Mouse (Mus musculus): ENCODE measurements around the gene Uba52. TPM values are rescaled to one million over a fixed set of nuclear protein-coding genes. Genes with fewer than 3 reads are reported as not detected.
A peak's percentile ranks its signal among the peaks of the same experiment; 100 is the strongest.

Gene Uba52
- polyA plus RNA-seq, 1 experiment from 2014 or later = 930 TPM

- 86% methylated on average over 10 of the region's 10 CpGs for WGBS
- no peak overlapping the region for H3K27ac ChIP-seq (ENCODE audit: low read length)
- no peak overlapping the region for H3K4me3 ChIP-seq (replicated peaks; ENCODE audit: low read length)
- H3K4me1 ChIP-seq (ENCODE audit: control insufficient read depth, insufficient read depth, low read length) = peaks cover 24% of the 10 kb centered on the region
- ATAC-seq (ENCODE audit: insufficient read depth, low FRiP score) = no peak
- no peak overlapping the region for H3K4me2 ChIP-seq (ENCODE audit: low read depth, low read length)
- no peaks in the 10 kb centered on the region for H3K9me3 ChIP-seq (replicated peaks; ENCODE audit: control insufficient read depth, low read length)
- H3K27me3 ChIP-seq (ENCODE audit: control insufficient read depth, insufficient read depth, low read length) = no peaks in the 10 kb centered on the region
- no peaks in the 10 kb centered on the region for H3K36me3 ChIP-seq (ENCODE audit: control insufficient read depth, insufficient read depth, low read length)
- no peak overlapping the region for H3K9ac ChIP-seq (ENCODE audit: low read length)
Observed at GRCm38 (mm10) chr8:70549412-70550184, 39.0 kb upstream of the Uba52 start.

- H3K4me1 ChIP-seq (ENCODE audit: control insufficient read depth, insufficient read depth, low read length) = peaks cover 19% of the 10 kb centered on the region
- H3K27me3 ChIP-seq (ENCODE audit: control insufficient read depth, insufficient read depth, low read length) = no peaks in the 10 kb centered on the region
- no peak for ATAC-seq (ENCODE audit: insufficient read depth, low FRiP score)
- H3K4me2 ChIP-seq (ENCODE audit: low read depth, low read length) = no peak overlapping the region
- no peak overlapping the region for H3K27ac ChIP-seq (ENCODE audit: low read length)
- H3K9ac ChIP-seq (ENCODE audit: low read length) = no peak overlapping the region
- H3K9me3 ChIP-seq (replicated peaks; ENCODE audit: control insufficient read depth, low read length) = no peaks in the 10 kb centered on the region
- no peaks in the 10 kb centered on the region for H3K36me3 ChIP-seq (ENCODE audit: control insufficient read depth, insufficient read depth, low read length)
- WGBS = 80% methylated on average over 6 of the region's 6 CpGs
- H3K4me3 ChIP-seq (replicated peaks; ENCODE audit: low read length) = no peak overlapping the region
Observed at GRCm38 (mm10) chr8:70547762-70548161, 37.2 kb upstream of the Uba52 start.

DNA sequence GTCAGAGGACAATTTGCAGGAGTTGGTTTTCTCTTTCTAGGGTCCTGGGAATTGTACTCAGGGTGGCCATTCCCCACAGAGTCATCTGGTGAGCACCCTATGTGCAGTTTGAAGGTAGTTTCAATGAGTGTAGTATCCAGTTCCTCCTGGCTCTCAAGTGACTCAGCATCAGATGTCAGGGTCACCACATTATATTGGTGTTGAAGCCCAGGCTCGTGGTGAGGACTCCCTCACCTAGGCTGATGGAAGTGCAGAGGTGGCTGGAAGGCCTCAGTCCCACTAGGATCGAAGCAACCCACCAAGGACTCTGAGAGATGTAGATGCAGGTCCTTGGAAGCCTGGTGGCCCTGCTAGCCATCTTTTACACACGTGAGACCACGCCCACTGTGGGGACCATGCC lies 35.8 kb upstream of the Uba52 start:
- 0 out of 2 replicates have a peak overlapping the region, but pooled peaks have one; percentile 10 for H3K9ac ChIP-seq (ENCODE audit: low read length)
- H3K4me2 ChIP-seq (ENCODE audit: low read depth, low read length) = no peak overlapping the region
- H3K27ac ChIP-seq (ENCODE audit: low read length) = no peak overlapping the region
- H3K27me3 ChIP-seq (ENCODE audit: control insufficient read depth, insufficient read depth, low read length) = no peaks in the 10 kb centered on the region
- no peak overlapping the region for H3K4me3 ChIP-seq (replicated peaks; ENCODE audit: low read length)
- no peaks in the 10 kb centered on the region for H3K36me3 ChIP-seq (ENCODE audit: control insufficient read depth, insufficient read depth, low read length)
- 79% methylated on average over 4 of the region's 4 CpGs for WGBS
- peaks cover 15% of the 10 kb centered on the region for H3K4me1 ChIP-seq (ENCODE audit: control insufficient read depth, insufficient read depth, low read length)
- ATAC-seq (ENCODE audit: insufficient read depth, low FRiP score) = no peak
- no peaks in the 10 kb centered on the region for H3K9me3 ChIP-seq (replicated peaks; ENCODE audit: control insufficient read depth, low read length)

GRCm38 (mm10) chr8:70544200-70544687 lies 33.6 kb upstream of the Uba52 start:
- Histone ChIP-seq H3K9me3 (replicated peaks; ENCODE audit: control insufficient read depth, low read length) (no peaks in the 10 kb centered on the region), H3K9ac (ENCODE audit: low read length) (no peak overlapping the region), H3K36me3 (ENCODE audit: control insufficient read depth, insufficient read depth, low read length) (no peaks in the 10 kb centered on the region), H3K4me3 (replicated peaks; ENCODE audit: low read length) (no peak overlapping the region), H3K27ac (ENCODE audit: low read length) (peak overlapping the region; percentile 58; the same call in 1 of the 2 replicates), H3K4me1 (ENCODE audit: control insufficient read depth, insufficient read depth, low read length) (peaks cover 27% of the 10 kb centered on the region), H3K4me2 (ENCODE audit: low read depth, low read length) (no peak overlapping the region), H3K27me3 (ENCODE audit: control insufficient read depth, insufficient read depth, low read length) (no peaks in the 10 kb centered on the region)
- ATAC-seq (ENCODE audit: insufficient read depth, low FRiP score) = no peak
- WGBS = 44% methylated on average over 6 of the region's 6 CpGs

DNA sequence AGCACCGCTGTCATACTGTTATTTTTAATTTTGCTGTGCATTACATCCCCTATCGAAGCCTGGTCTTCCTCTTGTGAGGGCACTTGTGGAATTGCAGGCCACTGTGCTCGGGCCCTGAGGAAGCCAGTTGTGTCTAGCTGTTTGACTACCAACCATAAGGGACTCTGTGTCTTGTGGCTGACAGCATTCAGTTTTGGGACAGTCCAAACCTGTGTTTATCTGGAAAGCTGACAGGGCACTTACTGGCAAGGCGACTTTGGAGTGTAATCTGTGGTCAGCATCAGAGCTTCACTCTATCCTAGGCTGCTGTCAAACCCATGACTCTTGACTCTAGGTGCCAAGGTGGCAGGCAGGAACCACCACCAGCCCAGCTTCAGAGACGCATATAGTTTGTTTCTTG lies 30.5 kb upstream of the Uba52 start:
- Histone ChIP-seq H3K9me3 (replicated peaks; ENCODE audit: control insufficient read depth, low read length) (no peaks in the 10 kb centered on the region), H3K4me3 (replicated peaks; ENCODE audit: low read length) (peak overlapping the region; percentile 91), H3K4me1 (ENCODE audit: control insufficient read depth, insufficient read depth, low read length) (peaks cover 29% of the 10 kb centered on the region), H3K27me3 (ENCODE audit: control insufficient read depth, insufficient read depth, low read length) (no peaks in the 10 kb centered on the region), H3K4me2 (ENCODE audit: low read depth, low read length) (peak overlapping the region; percentile 97), H3K27ac (ENCODE audit: low read length) (peak overlapping the region; percentile 95; the same call in 1 of the 2 replicates), H3K9ac (ENCODE audit: low read length) (peak overlapping the region; percentile 90), H3K36me3 (ENCODE audit: control insufficient read depth, insufficient read depth, low read length) (0 out of 2 replicates have a peak, but pooled peaks cover 6% of the 10 kb centered on the region)
- WGBS = 68% methylated on average over 5 of the region's 5 CpGs
- ATAC-seq (ENCODE audit: insufficient read depth, low FRiP score) = no peak

- H3K4me2 ChIP-seq (ENCODE audit: low read depth, low read length) = peak overlapping the region; percentile 97
- no peaks in the 10 kb centered on the region for H3K27me3 ChIP-seq (ENCODE audit: control insufficient read depth, insufficient read depth, low read length)
- WGBS = 31% methylated on average over 7 of the region's 7 CpGs
- H3K9me3 ChIP-seq (replicated peaks; ENCODE audit: control insufficient read depth, low read length) = no peaks in the 10 kb centered on the region
- H3K9ac ChIP-seq (ENCODE audit: low read length) = peak overlapping the region; percentile 90
- no peak for ATAC-seq (ENCODE audit: insufficient read depth, low FRiP score)
- H3K4me1 ChIP-seq (ENCODE audit: control insufficient read depth, insufficient read depth, low read length) = peaks cover 29% of the 10 kb centered on the region
- H3K27ac ChIP-seq (ENCODE audit: low read length) = peak overlapping the region; percentile 95
- H3K4me3 ChIP-seq (replicated peaks; ENCODE audit: low read length) = peak overlapping the region; percentile 91
- H3K36me3 ChIP-seq (ENCODE audit: control insufficient read depth, insufficient read depth, low read length) = 0 out of 2 replicates have a peak, but pooled peaks cover 6% of the 10 kb centered on the region
Observed at GRCm38 (mm10) chr8:70540507-70541071, 30.0 kb upstream of the Uba52 start.

GRCm38 (mm10) chr8:70540013-70540506 lies 29.5 kb upstream of the Uba52 start:
- Histone ChIP-seq H3K27me3 (ENCODE audit: control insufficient read depth, insufficient read depth, low read length) (no peaks in the 10 kb centered on the region), H3K9ac (ENCODE audit: low read length) (peak overlapping the region; percentile 90), H3K36me3 (ENCODE audit: control insufficient read depth, insufficient read depth, low read length) (0 out of 2 replicates have a peak, but pooled peaks cover 7% of the 10 kb centered on the region), H3K4me2 (ENCODE audit: low read depth, low read length) (peak overlapping the region; percentile 97), H3K9me3 (replicated peaks; ENCODE audit: control insufficient read depth, low read length) (no peaks in the 10 kb centered on the region), H3K4me1 (ENCODE audit: control insufficient read depth, insufficient read depth, low read length) (peaks cover 29% of the 10 kb centered on the region), H3K27ac (ENCODE audit: low read length) (peak overlapping the region; percentile 95), H3K4me3 (replicated peaks; ENCODE audit: low read length) (peak overlapping the region; percentile 91)
- WGBS = 4% methylated on average over 4 of the region's 4 CpGs
- no peak for ATAC-seq (ENCODE audit: insufficient read depth, low FRiP score)

- WGBS = under 1% methylated on average over 58 of the region's 58 CpGs
- Histone ChIP-seq H3K4me2 (ENCODE audit: low read depth, low read length) (peak within 1 kb of the TSS; percentile 97), H3K27me3 (ENCODE audit: control insufficient read depth, insufficient read depth, low read length) (no peaks in the 10 kb centered on the region), H3K9me3 (replicated peaks; ENCODE audit: control insufficient read depth, low read length) (no peaks in the 10 kb centered on the region), H3K4me3 (replicated peaks; ENCODE audit: low read length) (peak within 1 kb of the TSS; percentile 91), H3K36me3 (ENCODE audit: control insufficient read depth, insufficient read depth, low read length) (0 out of 2 replicates have a peak, but pooled peaks cover 10% of the 10 kb centered on the region), H3K9ac (ENCODE audit: low read length) (peak within 1 kb of the TSS; percentile 90), H3K4me1 (ENCODE audit: control insufficient read depth, insufficient read depth, low read length) (peaks cover 29% of the 10 kb centered on the region), H3K27ac (ENCODE audit: low read length) (peak within 1 kb of the TSS; percentile 95)
- peak; percentile 93 for ATAC-seq (ENCODE audit: insufficient read depth, low FRiP score)
Observed at GRCm38 (mm10) chr8:70539077-70539813, 28.6 kb upstream of the Uba52 start, which contains the start of gene Ell. Gene Ell, plus strand, starts transcription at chr8:70539457.
